Mouse (Mus musculus) E14TG2a.4 (cell line): Measurements from ENCODE around the gene Rnf111.

Experiments
- CTCF ChIP-seq: conservative IDR thresholded peaks from 2 replicates; pipeline ENCODE4 v1.5.1; 2014; ENCODE audit warnings: low read length
- POU5F1 ChIP-seq: IDR thresholded peaks from 2 replicates; pipeline ENCODE4 v1.6.1; 2014; ENCODE audit warnings: low read length, borderline replicate concordance

DNA sequence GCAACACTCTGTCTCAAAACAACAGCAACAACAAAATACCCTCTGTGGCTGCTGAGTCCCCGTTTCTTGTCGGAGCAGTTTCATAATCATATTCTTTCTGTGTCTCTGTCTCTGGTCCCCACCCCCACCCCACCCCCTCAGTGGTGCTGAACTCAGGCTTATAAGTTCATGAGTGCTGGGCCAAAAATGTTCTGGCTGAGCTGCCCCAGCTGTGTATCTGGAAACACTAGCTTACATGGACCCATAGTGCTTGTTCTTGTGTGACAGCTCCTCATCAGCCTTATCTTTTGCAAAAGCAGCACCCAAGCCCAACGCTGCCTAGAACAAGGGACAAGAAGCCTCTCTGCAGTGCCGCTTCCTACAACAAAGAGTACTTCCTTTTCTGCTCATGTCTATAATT is 63.6 kb downstream of the Rnf111 start:
- TF ChIP-seq CTCF (no peak), POU5F1 (no peak)
